Mouse (Mus musculus): ENCODE data around the gene Paxbp1.

- TF ChIP-seq CTCF (IDR thresholded peaks at IDR 0.05; ENCODE audit: low read depth) = no peak
- TF ChIP-seq EP300 (IDR thresholded peaks at IDR 0.05; ENCODE audit: low read depth) = no peak
Observed at GRCm38 (mm10) chr16:91068969-91069368, 24.6 kb upstream of the Paxbp1 start.

Measured in liver, postnatal 0 days (tissue).